Mouse (Mus musculus) MEL (cell line): ENCODE results near the gene Ift20. TPM values are rescaled to one million over a fixed set of nuclear protein-coding genes. Genes with fewer than 3 reads are reported as not detected.
A peak's percentile ranks its signal among the peaks of the same experiment; 100 is the strongest.

ENCODE experiments used
- DNase-seq: peaks from one replicate; pipeline ENCODE4 v3.0.0; 2011; ENCODE audit warnings: low read depth, low spot score
- H3K27ac ChIP-seq: 2 replicates; pipeline ENCODE4 v1.5.1; 2012; ENCODE audit warnings: low read depth, mild to moderate bottlenecking, control low read depth, low read length, moderate library complexity; ENCODE audit not compliant: control insufficient read depth
- H3K27me3 ChIP-seq, 2 experiments: fragments of 150-350 bp in 1 of 2; sonication (generic) in 1 of 2; 2 replicates each; pipeline ENCODE4 v1.6.1; 2012; ENCODE audit warnings: low read length in 2 of 2, mild to moderate bottlenecking in 2 of 2, improper control_type of control experiment in 1 of 2, moderate library complexity in 1 of 2; ENCODE audit not compliant: insufficient read depth in 2 of 2, control insufficient read depth in 1 of 2
- H3K36me3 ChIP-seq, 2 experiments: 2 replicates each; pipeline ENCODE4 v1.6.1; 2012 to 2014; ENCODE audit warnings: low read length in 2 of 2, improper control_type of control experiment in 1 of 2, inconsistent platforms in 1 of 2, mild to moderate bottlenecking in 1 of 2; ENCODE audit not compliant: insufficient read depth in 2 of 2, control insufficient read depth in 1 of 2
- H3K4me1 ChIP-seq, 2 experiments: fragments of 150-350 bp in 1 of 2; sonication (generic) in 1 of 2; 2 replicates each; pipeline ENCODE4 v1.6.1; 2012; ENCODE audit warnings: low read length in 2 of 2, improper control_type of control experiment in 1 of 2, mild to moderate bottlenecking in 1 of 2; ENCODE audit not compliant: insufficient read depth in 2 of 2, control insufficient read depth in 1 of 2
- H3K4me3 ChIP-seq, 2 experiments: fragments of 150-350 bp in 1 of 2; sonication (generic) in 1 of 2; 2 replicates each; pipeline ENCODE4 v1.5.1; 2012; ENCODE audit warnings: low read depth in 2 of 2, low read length in 2 of 2, mild to moderate bottlenecking in 2 of 2, moderate library complexity in 2 of 2, control low read depth in 1 of 2, improper control_type of control experiment in 1 of 2; ENCODE audit not compliant: control insufficient read depth in 1 of 2, insufficient read depth in 1 of 2
- H3K79me2 ChIP-seq: 2 replicates; pipeline ENCODE4 v1.6.1; 2012; ENCODE audit warnings: mild to moderate bottlenecking, low read length, moderate library complexity; ENCODE audit not compliant: control insufficient read depth, poor library complexity, insufficient read depth
- H3K9ac ChIP-seq: 2 replicates; pipeline ENCODE4 v1.6.1; 2012; ENCODE audit warnings: low read depth, mild to moderate bottlenecking, control low read depth, low read length, moderate library complexity; ENCODE audit not compliant: control insufficient read depth, poor library complexity, severe bottlenecking
- H3K9me3 ChIP-seq: fragments of 150-350 bp; sonication (generic); replicated peaks from 2 replicates; pipeline ENCODE4 v1.6.1; 2012; ENCODE audit warnings: mild to moderate bottlenecking, low read length, improper control_type of control experiment, moderate library complexity; ENCODE audit not compliant: insufficient read depth
- BHLHE40 ChIP-seq: IDR thresholded peaks from 2 replicates; pipeline ENCODE4 v1.6.1; 2012; ENCODE audit warnings: low read depth, mild to moderate bottlenecking, inconsistent platforms, low read length, improper control_type of control experiment, borderline replicate concordance
- CHD1 ChIP-seq: IDR thresholded peaks from 2 replicates; pipeline ENCODE4 v1.6.1; 2012; ENCODE audit warnings: low read depth, mild to moderate bottlenecking, inconsistent platforms, low read length, improper control_type of control experiment
- CTCF ChIP-seq, 3 experiments: IDR thresholded peaks in 2 of 3; conservative IDR thresholded peaks in 1 of 3; 2 replicates each; pipeline ENCODE4 v1.5.1; 2011 to 2012; ENCODE audit warnings: low read length in 3 of 3, low read depth in 2 of 3, mild to moderate bottlenecking in 2 of 3, improper control_type of control experiment in 1 of 3, inconsistent platforms in 1 of 3, mixed read lengths in 1 of 3, moderate library complexity in 1 of 3; ENCODE audit not compliant: control insufficient read depth in 1 of 3, insufficient read depth in 1 of 3, poor library complexity in 1 of 3, severe bottlenecking in 1 of 3
- EP300 ChIP-seq, 2 experiments: IDR thresholded peaks; 2 replicates each; pipeline ENCODE4 v1.6.1; 2011; ENCODE audit warnings: improper control_type of control experiment in 2 of 2, low read length in 2 of 2, low read depth in 1 of 2, mild to moderate bottlenecking in 1 of 2
- HCFC1 ChIP-seq: IDR thresholded peaks from 2 replicates; pipeline ENCODE4 v1.6.1; 2012; ENCODE audit warnings: low read depth, mild to moderate bottlenecking, inconsistent platforms, low read length, improper control_type of control experiment, moderate library complexity
- JUND ChIP-seq: IDR thresholded peaks from 2 replicates; pipeline ENCODE4 v1.6.1; 2011; ENCODE audit warnings: low read depth, mild to moderate bottlenecking, improper control_type of control experiment, low read length
- KAT2A ChIP-seq: conservative IDR thresholded peaks from 2 replicates; pipeline ENCODE4 v1.6.1; 2012; ENCODE audit warnings: low read depth, low read length, improper control_type of control experiment, inconsistent platforms
- MAX ChIP-seq: IDR thresholded peaks from 2 replicates; pipeline ENCODE4 v1.6.1; 2011; ENCODE audit warnings: low read length, improper control_type of control experiment
- MEF2A ChIP-seq: IDR thresholded peaks from 2 replicates; pipeline ENCODE4 v1.6.1; 2014; ENCODE audit warnings: low read depth, mild to moderate bottlenecking, inconsistent platforms, low read length, improper control_type of control experiment; ENCODE audit not compliant: poor library complexity, insufficient replicate concordance, severe bottlenecking; ENCODE audit errors: extremely low read depth
- MYB ChIP-seq: IDR thresholded peaks from 2 replicates; pipeline ENCODE4 v1.6.1; 2011; ENCODE audit warnings: mild to moderate bottlenecking, low read depth, low read length, improper control_type of control experiment
- MYC ChIP-seq: IDR thresholded peaks from 2 replicates; pipeline ENCODE4 v1.6.1; 2011; ENCODE audit warnings: low read depth, mild to moderate bottlenecking, low read length, improper control_type of control experiment, moderate library complexity
- NELFE ChIP-seq: IDR thresholded peaks from 2 replicates; pipeline ENCODE4 v1.6.1; 2011; ENCODE audit warnings: low read depth, low read length, improper control_type of control experiment
- NRF1 ChIP-seq: IDR thresholded peaks from 2 replicates; pipeline ENCODE4 v1.6.1; 2014; ENCODE audit warnings: low read depth, mild to moderate bottlenecking, inconsistent platforms, low read length, improper control_type of control experiment, moderate library complexity; ENCODE audit not compliant: poor library complexity, insufficient read depth, severe bottlenecking
- POLR2A ChIP-seq, 2 experiments: IDR thresholded peaks; 2 replicates each; pipeline ENCODE4 v1.6.1; 2011 to 2012; ENCODE audit warnings: low read length in 2 of 2, mild to moderate bottlenecking in 2 of 2, control low read depth in 1 of 2, improper control_type of control experiment in 1 of 2, low read depth in 1 of 2, moderate library complexity in 1 of 2; ENCODE audit not compliant: control insufficient read depth in 1 of 2, insufficient read depth in 1 of 2, poor library complexity in 1 of 2
- POLR2AphosphoS5 ChIP-seq: IDR thresholded peaks from 2 replicates; pipeline ENCODE4 v1.6.1; 2012; ENCODE audit warnings: low read depth, borderline replicate concordance, mild to moderate bottlenecking, inconsistent platforms, low read length, moderate library complexity, mixed read lengths
- RAD21 ChIP-seq: IDR thresholded peaks from 2 replicates; pipeline ENCODE4 v1.6.1; 2011; ENCODE audit warnings: mild to moderate bottlenecking, low read depth, low read length, improper control_type of control experiment
- RCOR1 ChIP-seq: IDR thresholded peaks from 2 replicates; pipeline ENCODE4 v1.6.1; 2012; ENCODE audit warnings: low read depth, mild to moderate bottlenecking, inconsistent platforms, low read length, improper control_type of control experiment
- SIN3A ChIP-seq: IDR thresholded peaks from 2 replicates; pipeline ENCODE4 v1.6.1; 2012; ENCODE audit warnings: low read length, improper control_type of control experiment, inconsistent platforms
- SMC3 ChIP-seq: IDR thresholded peaks from 2 replicates; pipeline ENCODE4 v1.6.1; 2011; ENCODE audit warnings: low read depth, low read length, improper control_type of control experiment
- TBP ChIP-seq: IDR thresholded peaks from 2 replicates; pipeline ENCODE4 v1.8.0; 2011; ENCODE audit warnings: low read depth, low read length, improper control_type of control experiment
- TCF12 ChIP-seq: IDR thresholded peaks from 2 replicates; pipeline ENCODE4 v1.6.1; 2014; ENCODE audit warnings: low read depth, mild to moderate bottlenecking, inconsistent platforms, low read length, improper control_type of control experiment, moderate library complexity
- UBTF ChIP-seq: IDR thresholded peaks from 2 replicates; pipeline ENCODE4 v1.6.1; 2012; ENCODE audit warnings: low read depth, mild to moderate bottlenecking, inconsistent platforms, low read length, improper control_type of control experiment, moderate library complexity, borderline replicate concordance; ENCODE audit not compliant: insufficient read depth
- USF1 ChIP-seq: IDR thresholded peaks from 2 replicates; pipeline ENCODE4 v1.6.1; 2014; ENCODE audit warnings: low read depth, mild to moderate bottlenecking, inconsistent platforms, low read length, improper control_type of control experiment, moderate library complexity
- ZC3H11A ChIP-seq: IDR thresholded peaks from 2 replicates; pipeline ENCODE4 v1.6.1; 2012; ENCODE audit warnings: low read depth, mild to moderate bottlenecking, inconsistent platforms, low read length, improper control_type of control experiment
- ZKSCAN1 ChIP-seq: IDR thresholded peaks from 2 replicates; pipeline ENCODE4 v1.6.1; 2012; ENCODE audit warnings: low read depth, mild to moderate bottlenecking, inconsistent platforms, low read length, improper control_type of control experiment, moderate library complexity
- ZMIZ1 ChIP-seq: IDR thresholded peaks from 2 replicates; pipeline ENCODE4 v1.6.1; 2012; ENCODE audit warnings: low read depth, mild to moderate bottlenecking, inconsistent platforms, low read length, improper control_type of control experiment, moderate library complexity
- ZNF384 ChIP-seq: IDR thresholded peaks from 2 replicates; pipeline ENCODE4 v1.6.1; 2012; ENCODE audit warnings: low read depth, mild to moderate bottlenecking, inconsistent platforms, low read length, improper control_type of control experiment
- polyA plus RNA-seq, 2 experiments: library from polyadenylated mRNA; stranded (reverse) in 1 of 2; unstranded in 1 of 2; fragments of >175 nt in 1 of 2; fragments of >200 nt in 1 of 2; gene quantifications; 2 replicates each; pipeline versions ENCODE4 v1.2.1 to v1.2.4; 2012; ENCODE audit warnings: low replicate concordance in 2 of 2, low read depth in 1 of 2; ENCODE audit not compliant: insufficient read length in 2 of 2, insufficient read depth in 1 of 2, missing spikeins in 1 of 2
- total RNA-seq: library from RNA; depleted of rRNA; stranded (reverse); fragments of 300-350 nt; gene quantifications from 2 replicates; pipeline ENCODE4 v1.2.3, GENCODE M21; 2012

Ift20 gene
- total and polyA plus RNA-seq, 3 experiments = 128 to 196 TPM; not detected in 1

- DNase-seq = no peak
- Histone ChIP-seq H3K9me3 (no peaks in the 10 kb centered on the region), H3K4me1 (peaks cover 18 to 21% of the 10 kb centered on the region in 2 experiments), H3K27me3 (no peaks in the 10 kb centered on the region), H3K36me3 (peaks cover 0 to 18% of the 10 kb centered on the region in 2 experiments; a peak in 2 of 4 replicates), H3K79me2 (no peaks in the 10 kb centered on the region), H3K27ac (no peak overlapping the region), H3K9ac (no peak overlapping the region), H3K4me3 (no peak overlapping the region)
- TF ChIP-seq MEF2A (no peak), KAT2A (no peak), UBTF (no peak), CHD1 (no peak), POLR2AphosphoS5 (no peak), HCFC1 (no peak), NELFE (no peak), ZMIZ1 (no peak), SMC3 (no peak), MAX (no peak), TBP (no peak), SIN3A (no peak), TCF12 (no peak), USF1 (no peak), ZKSCAN1 (no peak), NRF1 (no peak), BHLHE40 (no peak)
Measured at GRCm38 (mm10) chr11:78557241-78557640, 21.1 kb downstream of the Ift20 start.

DNA sequence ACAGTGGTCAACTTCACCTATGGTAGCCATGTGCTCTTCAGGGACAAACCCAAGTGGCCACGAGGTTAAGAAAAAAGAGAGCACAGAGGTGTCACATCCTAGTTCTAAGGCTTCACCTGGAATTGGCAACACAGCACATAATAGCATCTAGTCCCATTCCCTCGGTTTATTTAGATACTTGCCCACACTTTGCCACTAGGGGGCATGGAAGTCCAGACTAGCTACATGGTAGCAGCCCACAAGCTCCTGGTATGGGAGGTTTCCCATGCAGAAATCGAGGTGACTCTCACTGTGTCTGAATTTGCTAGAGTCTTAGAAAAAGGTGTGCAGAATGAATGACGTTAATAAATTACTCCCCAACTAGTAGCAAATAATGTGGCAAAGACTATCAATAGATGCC lies 24.3 kb downstream of the Ift20 start:
- DNase-seq = peak; percentile 91
- no peaks in the 10 kb centered on the region for H3K27me3 ChIP-seq
- H3K36me3 ChIP-seq = peaks cover 0 to 16% of the 10 kb centered on the region in 2 experiments; a peak in 2 of 4 replicates
- no peak overlapping the region for H3K4me3 ChIP-seq
- no peaks in the 10 kb centered on the region for H3K9me3 ChIP-seq
- peaks cover 12 to 15% of the 10 kb centered on the region in 2 experiments for H3K4me1 ChIP-seq
- no peak overlapping the region for H3K9ac ChIP-seq
- no peak overlapping the region for H3K27ac ChIP-seq
- TF ChIP-seq RAD21 = peak; percentile 98
- no peak for TF ChIP-seq KAT2A
- no peak for TF ChIP-seq MYB
- 0 out of 4 replicates have a peak, but pooled peaks of 1 of the 2 experiments have one; percentile 4 for TF ChIP-seq EP300 (IDR thresholded peaks at IDR 0.05; ENCODE audit: low read depth in 1 of 2, low read length in 2 of 2)
- TF ChIP-seq POLR2A (IDR thresholded peaks at IDR 0.05; ENCODE audit: control insufficient read depth in 1 of 2, insufficient read depth in 1 of 2, low read depth in 1 of 2, low read length in 2 of 2, poor library complexity in 1 of 2) = no peak
- TF ChIP-seq ZNF384 = no peak
- TF ChIP-seq JUND = no peak
- no peak for TF ChIP-seq RCOR1
- no peak for TF ChIP-seq BHLHE40
- TF ChIP-seq TBP = no peak
- TF ChIP-seq CTCF (IDR thresholded peaks at IDR 0.05 in 2 of 3, conservative IDR thresholded peaks at IDR 0.05 in 1 of 3; ENCODE audit: control insufficient read depth in 1 of 3, insufficient read depth in 1 of 3, low read depth in 2 of 3, low read length in 3 of 3, poor library complexity in 1 of 3, severe bottlenecking in 1 of 3) = peak; percentile 86 to 98 (median 93)
- TF ChIP-seq ZC3H11A = peak; percentile 94
- TF ChIP-seq SIN3A = peak; percentile 31; the same call in 1 of the 2 replicates
- TF ChIP-seq MYC = 0 out of 2 replicates have a peak, but pooled peaks have one; percentile 45
- TF ChIP-seq SMC3 = peak; percentile 97
- TF ChIP-seq NELFE = peak; percentile 8; the same call in 1 of the 2 replicates
- no peaks in the 10 kb centered on the region for H3K79me2 ChIP-seq
